Mouse (Mus musculus): ENCODE results near the gene Stard3.

DNA sequence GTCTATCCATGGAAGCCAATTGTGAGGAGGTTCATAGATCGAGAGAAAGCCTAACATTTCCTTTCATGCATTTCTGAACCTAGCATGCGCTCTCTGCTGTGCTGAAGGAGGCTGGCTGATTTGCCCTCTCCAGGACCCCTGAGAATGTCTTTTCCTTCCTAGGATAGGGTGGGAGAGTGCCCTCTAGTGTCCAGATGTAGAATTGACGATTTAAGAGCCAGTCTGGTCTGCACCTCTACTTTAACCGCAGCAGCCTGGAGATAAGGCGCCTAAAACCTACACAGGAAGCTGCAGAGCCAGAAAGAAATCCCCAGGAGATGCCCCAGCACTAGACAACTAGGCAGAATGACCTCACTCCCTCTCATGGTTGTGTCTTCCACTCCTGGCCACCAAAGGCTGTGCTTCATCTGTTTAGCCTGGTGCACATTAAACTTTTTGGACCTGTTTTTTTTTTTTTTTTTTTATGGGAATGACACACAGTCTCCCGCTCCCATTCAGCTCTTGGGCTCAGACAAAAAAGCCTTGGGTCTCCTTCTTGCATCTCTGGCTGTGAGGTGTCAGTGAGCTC lies 2.4 kb upstream of the Stard3 start:
- no peak for TF ChIP-seq CTCF (IDR thresholded peaks at IDR 0.05; ENCODE audit: borderline replicate concordance, control insufficient read depth, extremely low read depth, insufficient read depth, low read length, poor library complexity)
- TF ChIP-seq POLR2A (IDR thresholded peaks at IDR 0.05; ENCODE audit: control insufficient read depth, extremely low read depth, insufficient read depth, low read length, poor library complexity): no peak

All from thymus, adult 2 months (tissue).